Mouse (Mus musculus): ENCODE measurements around the gene Gbp8.

Gene Gbp8

DNA sequence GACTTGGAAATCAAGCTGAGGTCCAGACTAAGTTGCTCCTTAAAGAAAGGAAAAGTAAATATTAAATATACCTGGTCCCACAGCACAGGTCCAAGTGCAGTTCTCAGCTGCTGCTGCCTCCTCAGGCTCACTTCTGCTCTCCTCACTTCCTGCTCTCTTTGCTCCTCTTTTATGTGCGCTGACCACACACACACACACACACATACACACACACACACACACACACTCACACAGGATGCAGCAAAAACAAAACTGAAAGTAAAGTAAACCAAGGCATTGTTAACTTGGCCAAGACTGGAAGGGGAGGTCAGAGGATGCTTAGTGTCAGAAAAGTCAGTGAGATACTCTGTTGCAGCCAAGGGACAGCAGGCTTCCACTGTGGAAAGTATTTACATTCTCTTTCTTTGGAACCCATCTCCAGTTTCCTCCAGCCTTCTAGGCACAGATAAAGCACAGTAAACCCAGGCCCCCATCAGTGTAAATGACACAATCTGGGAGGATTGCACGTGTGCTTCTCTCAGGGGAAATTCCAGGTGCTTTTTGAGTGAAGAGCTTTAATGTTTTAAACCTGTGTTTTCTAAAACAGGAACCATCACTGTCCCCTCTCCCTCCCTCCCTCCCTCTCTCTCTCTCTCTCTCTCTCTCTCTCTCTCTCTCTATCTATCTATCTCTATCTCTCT is at the start of gene Gbp8, which contains the start of the genes Gbp9 and Gbp4:
Gene Gbp8 (minus strand): TSS at position 132 of the 680 bp plus-strand sequence.
Gene Gbp9 (minus strand): TSS at position 131 of the 680 bp plus-strand sequence.
Gene Gbp4 (minus strand): TSS at position 178 of the 680 bp plus-strand sequence.
- TF ChIP-seq GATA4 (IDR thresholded peaks at IDR 0.05; ENCODE audit: insufficient replicate concordance, low read length): peak; percentile 55; the same call in 1 of the 2 replicates

DNA sequence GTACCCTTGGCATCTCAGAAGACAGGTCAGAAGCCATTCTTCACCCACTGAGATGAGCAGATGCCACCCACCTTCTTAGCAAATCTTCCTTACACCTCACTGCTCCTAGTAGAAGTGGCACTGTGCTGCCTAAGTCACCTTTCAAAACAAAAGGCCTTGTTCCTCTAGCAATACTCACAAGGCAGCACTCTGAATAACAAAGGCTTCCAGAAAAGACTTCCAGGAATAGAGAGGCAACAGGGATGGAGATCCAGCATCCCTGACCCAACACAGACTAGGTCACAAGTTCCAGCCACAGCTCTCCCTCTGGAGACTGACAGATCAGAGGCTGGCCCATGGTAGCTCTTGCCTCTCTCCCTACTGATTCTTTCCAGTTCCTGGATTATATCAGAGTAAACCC is 42.1 kb upstream of the Gbp8 start:
- no peak for TF ChIP-seq GATA4 (IDR thresholded peaks at IDR 0.05; ENCODE audit: insufficient replicate concordance, low read length)

DNA sequence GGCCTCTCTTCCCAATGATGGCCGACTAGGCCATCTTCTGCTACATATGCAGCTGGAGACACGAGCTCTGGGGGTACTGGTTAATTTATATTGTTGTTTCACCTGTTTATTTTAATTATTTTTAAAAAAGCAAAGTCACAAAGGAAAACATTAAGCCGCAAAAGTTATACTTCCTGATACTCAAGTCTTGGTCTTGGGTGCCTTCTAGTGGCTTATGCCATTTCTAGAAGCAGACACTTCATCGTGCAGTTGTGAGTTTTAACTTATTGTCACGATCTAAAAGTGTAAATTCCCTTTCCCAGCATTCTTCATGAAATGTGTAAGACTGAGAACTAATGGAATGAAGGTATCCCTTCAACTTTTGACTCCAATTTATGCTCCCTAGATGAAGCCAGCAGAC is 17.2 kb upstream of the Gbp8 start:
- TF ChIP-seq GATA4 (IDR thresholded peaks at IDR 0.05; ENCODE audit: insufficient replicate concordance, low read length): no peak

DNA sequence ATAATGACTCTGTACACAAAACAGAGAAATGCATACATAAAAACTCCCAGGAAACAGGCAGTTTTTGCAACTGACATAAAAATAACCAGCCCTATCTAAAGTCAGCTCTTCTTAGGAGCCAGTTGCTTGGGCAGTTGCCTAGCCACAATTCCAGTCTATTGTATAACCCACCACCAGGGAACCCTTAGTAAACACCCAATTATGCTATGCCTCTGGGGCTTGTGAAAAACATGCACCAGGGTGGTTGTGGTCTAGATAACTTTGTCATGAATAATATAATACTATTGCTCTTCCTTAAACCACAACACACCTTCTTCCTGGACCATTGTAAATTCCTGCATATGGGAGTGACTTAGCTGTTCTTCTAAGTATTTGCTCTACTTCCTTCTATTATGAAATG is 14.7 kb upstream of the Gbp8 start:
- no peak for TF ChIP-seq GATA4 (IDR thresholded peaks at IDR 0.05; ENCODE audit: insufficient replicate concordance, low read length)

DNA sequence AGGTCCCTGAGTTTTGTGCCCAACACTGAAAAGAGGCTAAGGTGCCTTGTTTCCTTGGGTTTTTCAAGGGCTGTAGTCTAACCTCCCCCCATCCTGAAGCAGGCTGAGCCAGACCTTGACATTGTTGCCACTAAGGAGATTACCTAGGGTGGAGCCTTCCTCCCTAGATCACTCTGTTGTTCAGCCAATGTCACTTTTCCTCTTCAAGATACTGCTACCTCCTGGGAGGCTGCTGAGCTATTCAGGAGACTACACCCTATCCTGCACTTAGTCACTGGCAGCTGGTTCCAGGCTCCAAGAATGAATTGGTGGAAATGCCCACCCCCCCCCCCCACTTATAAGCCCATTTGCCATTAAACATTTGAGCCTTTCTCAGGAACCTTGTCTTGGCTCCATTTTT is 7.1 kb upstream of the Gbp8 start:
- TF ChIP-seq GATA4 (IDR thresholded peaks at IDR 0.05; ENCODE audit: insufficient replicate concordance, low read length): peak; percentile 91

DNA sequence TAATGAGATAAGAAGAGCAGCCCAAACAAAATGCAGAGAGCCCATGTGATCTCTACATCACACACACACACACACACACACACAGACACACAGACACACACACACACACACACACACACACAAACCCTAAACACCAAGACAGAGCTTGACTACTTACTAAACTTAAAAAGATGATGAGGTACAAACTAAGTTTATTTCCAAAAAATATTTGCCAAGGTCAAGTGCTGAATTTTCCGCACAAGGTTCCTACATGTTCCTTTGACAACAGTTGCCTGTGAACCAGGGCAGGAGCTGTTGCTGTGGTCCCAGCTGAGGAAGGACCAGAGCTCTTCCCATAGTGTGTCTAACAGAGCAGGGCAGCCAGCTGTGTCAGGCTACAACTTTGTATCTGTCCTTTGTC is 434 bp downstream of the Gbp8 start:
- TF ChIP-seq GATA4 (IDR thresholded peaks at IDR 0.05; ENCODE audit: insufficient replicate concordance, low read length): no peak

DNA sequence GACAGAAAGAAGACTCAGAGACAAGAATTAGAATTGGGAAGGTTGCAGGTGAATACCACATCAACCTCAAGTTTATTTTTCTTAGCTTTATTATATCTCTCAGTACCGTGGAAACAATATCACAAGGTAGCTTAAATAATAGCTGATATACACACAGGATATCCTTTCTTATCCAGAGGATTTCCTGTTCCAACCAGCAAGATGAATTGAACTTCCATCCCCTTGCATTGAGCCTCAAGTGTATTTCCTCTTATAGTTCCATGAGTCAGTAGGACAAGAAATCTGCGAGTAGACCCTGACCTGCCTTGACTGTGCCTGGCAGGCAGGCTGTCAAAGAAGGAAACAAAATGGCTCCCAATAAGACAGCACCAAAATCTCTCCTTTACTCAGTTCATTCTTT is 23.6 kb downstream of the Gbp8 start:
- TF ChIP-seq GATA4 (IDR thresholded peaks at IDR 0.05; ENCODE audit: insufficient replicate concordance, low read length): peak; percentile 55; the same call in 1 of the 2 replicates

DNA sequence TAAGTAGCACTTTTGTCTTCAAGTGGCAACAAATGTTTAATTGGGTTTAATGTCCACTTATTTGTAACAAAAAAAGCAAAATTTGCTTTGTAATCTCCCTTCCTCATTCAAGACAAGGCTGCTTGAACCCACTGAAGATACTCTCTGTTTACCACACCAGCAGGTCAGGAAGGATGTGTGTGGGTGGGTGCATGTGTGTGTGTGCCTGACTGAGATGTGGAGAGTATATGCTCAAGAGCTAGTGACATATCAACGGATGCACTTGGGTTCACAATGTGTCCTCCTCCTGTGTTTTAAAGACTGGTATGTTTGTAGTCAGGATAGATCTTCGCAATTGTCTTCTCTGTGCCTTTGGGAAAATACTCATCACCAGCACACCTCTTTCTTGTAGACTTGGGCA is 24.6 kb downstream of the Gbp8 start:
- no peak for TF ChIP-seq GATA4 (IDR thresholded peaks at IDR 0.05; ENCODE audit: insufficient replicate concordance, low read length)

DNA sequence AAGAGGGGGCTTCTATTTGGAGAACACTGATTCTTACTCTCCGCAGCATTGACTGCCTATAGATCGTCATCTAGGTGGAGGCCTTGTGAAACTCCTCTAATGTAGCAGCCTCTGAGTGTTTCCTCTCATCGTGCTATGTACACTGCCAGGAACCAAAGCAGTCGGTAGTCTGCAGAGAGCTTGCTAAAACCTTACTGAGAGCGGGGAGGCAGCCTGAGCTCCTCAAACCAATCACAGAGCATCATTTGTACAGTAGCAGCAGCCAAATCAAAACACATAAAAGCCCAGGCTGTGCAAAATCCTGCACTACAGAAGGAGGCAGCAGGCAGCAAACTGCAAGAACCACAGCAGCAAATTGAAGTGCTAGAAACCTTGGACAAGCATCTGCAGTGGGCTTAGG is 25.7 kb downstream of the Gbp8 start:
- TF ChIP-seq GATA4 (IDR thresholded peaks at IDR 0.05; ENCODE audit: insufficient replicate concordance, low read length): no peak

DNA sequence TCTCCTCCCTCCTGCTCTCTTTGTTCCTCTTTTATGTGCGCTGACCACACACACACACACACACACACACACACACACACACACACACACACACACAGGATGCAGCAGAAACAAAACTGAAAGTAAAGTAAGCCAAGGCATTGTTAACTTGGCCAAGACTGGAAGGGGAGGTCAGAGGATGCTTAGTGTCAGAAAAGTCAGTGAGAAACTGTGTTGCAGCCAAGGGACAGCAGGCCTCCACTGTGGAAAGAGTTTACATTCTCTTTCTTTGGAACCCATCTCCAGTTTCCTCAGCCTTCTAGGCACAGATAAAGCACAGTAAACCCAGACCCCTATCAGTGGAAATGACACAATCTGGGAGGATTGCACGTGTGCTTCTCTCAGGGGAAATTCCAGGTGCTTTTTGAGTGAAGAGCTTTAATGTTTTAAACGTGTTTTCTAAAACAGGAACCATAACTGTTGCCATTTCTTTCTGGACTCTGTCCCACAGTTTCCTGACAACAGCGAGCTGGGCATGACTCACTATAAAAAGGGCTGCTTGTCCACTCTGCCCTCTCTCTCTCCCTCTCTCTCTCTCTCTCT is 29.0 kb downstream of the Gbp8 start:
- TF ChIP-seq GATA4 (IDR thresholded peaks at IDR 0.05; ENCODE audit: insufficient replicate concordance, low read length): peak; percentile 54; the same call in 1 of the 2 replicates

DNA sequence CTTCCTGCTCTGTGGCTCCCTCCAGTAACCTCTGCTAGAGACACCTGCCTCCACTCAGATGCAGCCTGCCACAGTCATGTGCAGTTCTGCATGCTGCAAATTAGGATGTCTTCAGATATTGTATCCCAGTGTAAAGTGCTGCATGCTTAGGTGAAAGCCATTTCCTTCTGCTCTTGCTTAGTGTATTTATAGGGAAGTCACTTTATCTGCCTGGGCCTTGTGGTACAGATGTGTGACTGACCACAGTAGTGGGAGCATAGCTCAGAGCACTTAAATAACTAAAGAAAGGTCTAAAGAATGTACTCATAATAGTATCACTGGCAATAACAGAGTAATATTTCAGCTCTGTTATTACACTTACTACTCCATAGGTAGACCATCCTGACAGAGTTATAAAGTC is 57.4 kb downstream of the Gbp8 start:
- no peak for TF ChIP-seq GATA4 (IDR thresholded peaks at IDR 0.05; ENCODE audit: insufficient replicate concordance, low read length)

DNA sequence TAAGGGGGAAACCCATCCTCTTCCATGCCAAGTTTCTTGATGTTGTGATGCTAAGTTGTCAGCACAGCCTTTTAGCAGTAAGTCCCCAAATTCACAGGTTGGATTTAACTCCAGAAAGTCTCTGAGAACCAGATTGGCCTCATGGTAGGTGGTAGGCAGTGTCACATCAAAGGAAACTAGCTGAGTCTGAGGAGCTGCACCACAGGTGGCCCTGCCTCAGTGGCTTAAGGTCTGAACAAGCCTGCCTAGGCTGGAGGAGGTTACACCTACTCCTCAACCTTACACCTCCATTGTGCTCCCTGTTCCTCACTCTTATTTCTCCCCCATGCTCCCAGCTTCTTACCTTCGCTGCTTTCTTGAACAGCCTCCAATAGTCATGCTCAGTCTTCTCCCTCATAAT is 76.0 kb downstream of the Gbp8 start:
- no peak for TF ChIP-seq GATA4 (IDR thresholded peaks at IDR 0.05; ENCODE audit: insufficient replicate concordance, low read length)

DNA sequence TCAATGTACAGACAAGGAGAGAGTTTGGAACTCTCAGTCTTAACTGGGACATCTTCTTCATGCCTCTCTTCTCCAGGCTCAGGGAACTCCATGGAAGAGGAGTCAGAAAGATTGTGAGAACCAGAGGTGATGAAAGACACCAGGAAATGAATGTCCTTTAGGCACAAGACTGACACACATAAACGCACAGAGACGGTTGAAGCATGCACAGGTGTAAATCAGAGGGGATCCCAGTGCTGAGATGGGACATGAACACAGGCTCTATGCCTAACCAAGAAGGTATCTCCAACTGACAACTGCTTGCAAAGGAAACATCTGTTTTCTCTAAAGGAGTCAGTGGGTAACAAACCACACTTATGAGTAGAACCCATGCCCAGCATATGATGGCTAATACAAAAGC is 79.1 kb downstream of the Gbp8 start:
- TF ChIP-seq GATA4 (IDR thresholded peaks at IDR 0.05; ENCODE audit: insufficient replicate concordance, low read length): no peak

DNA sequence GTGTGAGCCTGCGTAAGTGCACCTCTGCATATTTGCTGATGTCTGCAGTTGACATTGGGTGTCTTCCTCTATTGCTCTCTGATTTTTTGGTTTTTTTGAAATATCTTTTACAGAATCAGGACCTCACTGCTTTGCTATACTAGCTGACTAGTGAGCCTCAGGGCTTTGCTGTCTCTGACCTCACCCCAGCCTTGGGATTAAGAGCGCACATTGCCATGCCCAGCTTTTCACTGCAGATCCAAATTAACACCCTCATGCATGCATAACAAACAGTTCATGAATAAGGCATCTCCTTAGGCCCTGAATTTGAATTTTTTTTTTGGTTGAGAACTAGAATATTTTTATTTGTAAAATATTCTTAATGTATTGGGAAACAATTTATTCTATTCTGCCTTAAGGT is 84.1 kb downstream of the Gbp8 start:
- no peak for TF ChIP-seq GATA4 (IDR thresholded peaks at IDR 0.05; ENCODE audit: insufficient replicate concordance, low read length)

DNA sequence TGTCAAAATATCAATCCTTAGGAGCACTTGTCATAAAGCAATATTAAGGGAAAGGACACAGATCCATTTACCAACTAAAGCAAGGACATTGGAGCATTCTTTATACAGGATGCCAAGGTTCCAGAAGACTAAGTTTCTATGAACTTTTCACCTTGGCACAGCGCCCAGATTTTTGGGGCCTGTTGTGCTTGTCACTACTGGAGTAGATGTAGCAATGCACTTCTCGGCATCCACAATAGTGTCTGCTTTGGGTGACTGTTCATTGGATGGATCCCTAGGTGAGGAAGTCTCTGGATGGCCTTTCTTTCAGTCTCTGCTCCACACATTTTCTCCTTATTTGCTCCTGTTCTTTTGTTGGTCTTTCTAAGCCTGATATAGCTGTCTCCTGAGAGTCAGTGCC is 107.0 kb downstream of the Gbp8 start:
- TF ChIP-seq GATA4 (IDR thresholded peaks at IDR 0.05; ENCODE audit: insufficient replicate concordance, low read length): no peak

DNA sequence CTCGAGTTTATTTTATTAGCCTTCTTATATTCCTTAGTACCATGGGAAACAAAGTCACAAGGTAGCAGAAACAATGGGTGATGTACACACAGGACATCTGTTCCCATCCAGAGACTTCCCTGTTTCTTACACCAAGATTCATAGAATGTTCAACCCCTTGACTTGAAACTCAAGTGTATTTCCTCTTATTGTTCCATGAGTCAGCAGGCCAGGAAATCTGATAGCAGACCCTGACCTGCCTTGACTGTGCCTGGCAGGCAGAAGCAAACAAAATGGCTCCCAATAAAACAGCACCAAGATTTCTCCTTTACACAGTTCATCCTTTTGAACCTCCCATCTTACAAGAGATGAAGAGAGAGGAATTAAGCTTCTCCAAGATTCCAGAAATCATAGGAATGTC is 126.8 kb downstream of the Gbp8 start:
- TF ChIP-seq GATA4 (IDR thresholded peaks at IDR 0.05; ENCODE audit: insufficient replicate concordance, low read length): no peak

DNA sequence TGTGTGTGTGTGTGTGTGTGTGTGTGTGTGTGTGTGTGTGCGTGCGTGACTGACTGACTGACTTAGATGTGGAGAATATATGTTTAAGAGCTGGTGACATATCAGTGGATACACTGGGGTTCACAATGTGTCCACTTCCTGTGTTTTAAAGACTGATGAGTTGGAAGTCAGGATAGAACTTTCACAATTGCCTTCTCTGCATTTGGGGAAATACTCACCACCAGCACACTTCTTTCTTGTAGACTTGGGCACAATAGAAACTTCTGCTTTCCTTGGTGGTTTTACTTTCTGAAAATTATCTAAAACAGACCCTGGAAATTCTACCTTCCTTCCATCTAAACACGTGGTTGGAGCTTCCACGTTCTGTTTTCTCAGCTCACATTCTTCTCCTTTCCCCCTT is 127.8 kb downstream of the Gbp8 start:
- no peak for TF ChIP-seq GATA4 (IDR thresholded peaks at IDR 0.05; ENCODE audit: insufficient replicate concordance, low read length)
